Mouse (Mus musculus): ENCODE measurements around the gene Tmem41b.
A peak's percentile ranks its signal among the peaks of the same experiment; 100 is the strongest.

The Tmem41b gene

GRCm38 (mm10) chr7:109975966-109976715, 10.6 kb downstream of the Tmem41b start:
- DNase-seq (ENCODE audit: low spot score) = no peak

GRCm38 (mm10) chr7:109969542-109969941, 17.2 kb downstream of the Tmem41b start:
- DNase-seq (ENCODE audit: low spot score) = no peak

- DNase-seq (ENCODE audit: low spot score) = no peak
Measured at GRCm38 (mm10) chr7:109968924-109969450, 17.7 kb downstream of the Tmem41b start.

GRCm38 (mm10) chr7:109967805-109968579, 18.7 kb downstream of the Tmem41b start:
- no peak for DNase-seq (ENCODE audit: low spot score)

- no peak for DNase-seq (ENCODE audit: low spot score)
Measured at GRCm38 (mm10) chr7:109965658-109966057, 21.1 kb downstream of the Tmem41b start.

- no peak for DNase-seq (ENCODE audit: low spot score)
Measured at GRCm38 (mm10) chr7:109963707-109964106, 23.0 kb downstream of the Tmem41b start.

- no peak for DNase-seq (ENCODE audit: low spot score)
Measured at GRCm38 (mm10) chr7:109962596-109962995, 24.1 kb downstream of the Tmem41b start.

- no peak for DNase-seq (ENCODE audit: low spot score)
Measured at GRCm38 (mm10) chr7:109961570-109961969, 25.2 kb downstream of the Tmem41b start.

GRCm38 (mm10) chr7:109960613-109961154, 26.0 kb downstream of the Tmem41b start:
- DNase-seq (ENCODE audit: low spot score) = peak; percentile 25

- DNase-seq (ENCODE audit: low spot score) = peak; percentile 43
Measured at GRCm38 (mm10) chr7:109959716-109960612, 26.8 kb downstream of the Tmem41b start, which contains the start of gene Dennd5a. Gene Dennd5a, minus strand, starts transcription at chr7:109960470.

GRCm38 (mm10) chr7:109958843-109959715, 27.6 kb downstream of the Tmem41b start:
- no peak for DNase-seq (ENCODE audit: low spot score)

- no peak for DNase-seq (ENCODE audit: low spot score)
Measured at GRCm38 (mm10) chr7:109957996-109958789, 28.5 kb downstream of the Tmem41b start.

GRCm38 (mm10) chr7:109954622-109955401, 31.9 kb downstream of the Tmem41b start:
- no peak for DNase-seq (ENCODE audit: low spot score)

- no peak for DNase-seq (ENCODE audit: low spot score)
Measured at GRCm38 (mm10) chr7:109951297-109951696, 35.4 kb downstream of the Tmem41b start.

GRCm38 (mm10) chr7:109944421-109945034, 42.2 kb downstream of the Tmem41b start:
- DNase-seq (ENCODE audit: low spot score) = no peak

- no peak for DNase-seq (ENCODE audit: low spot score)
Measured at GRCm38 (mm10) chr7:109929628-109930027, 57.1 kb downstream of the Tmem41b start.

- no peak for DNase-seq (ENCODE audit: low spot score)
Measured at GRCm38 (mm10) chr7:109928365-109928764, 58.4 kb downstream of the Tmem41b start.

- DNase-seq (ENCODE audit: low spot score) = no peak
Measured at GRCm38 (mm10) chr7:109924965-109925364, 61.8 kb downstream of the Tmem41b start.
